In the genomic region with DNA sequence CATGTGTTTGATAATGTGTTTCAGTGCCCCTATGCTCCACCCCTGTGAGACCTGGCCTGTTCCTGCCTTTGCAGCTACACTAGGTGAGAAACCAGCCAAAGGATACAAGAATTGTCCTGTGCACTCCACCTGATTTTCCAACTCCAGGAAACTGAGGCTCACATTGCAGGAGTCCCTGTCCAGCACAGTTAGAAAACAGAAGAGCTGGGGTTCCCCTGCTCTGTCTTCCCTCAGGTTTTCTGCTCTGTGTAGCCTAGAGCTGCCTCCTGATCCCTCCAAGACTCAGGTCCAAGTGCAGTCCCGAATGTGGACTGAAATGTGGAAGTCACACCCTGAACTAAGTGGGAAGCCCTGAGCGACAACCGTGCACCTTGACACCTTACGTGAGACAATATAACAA, we compare ENCODE assay signal across 12 mouse cellular contexts. TPM values are rescaled to one million over a fixed set of nuclear protein-coding genes. Genes with fewer than 3 reads are reported as not detected.
A peak's percentile ranks its signal among the peaks of the same experiment; 100 is the strongest.
DNase-seq lines count a peak whose midpoint lies in the region; ATAC-seq and TF ChIP-seq lines count a peak whose summit lies in the region.
"Had no signal": no experiment of that assay in that cellular context is flagged by ENCODE, and none has a peak within 500 bp of the region (broad histone marks: within the 10 kb centered on the region; RNA-seq: fewer than 3 reads in every experiment).

No protein-coding gene starts in this region.

- H3K27me3 ChIP-seq in heart, embryonic 16.5 days (ENCODE audit: control insufficient read depth, insufficient read depth, low read length), result no peaks in the 10 kb centered on the region
- no peaks in the 10 kb centered on the region for H3K27me3 ChIP-seq in heart, adult 2 months (ENCODE audit: control insufficient read depth, insufficient read depth, low read length)
- peaks cover 16% of the 10 kb centered on the region for H3K27me3 ChIP-seq in midbrain, embryonic 11.5 days (ENCODE audit: control insufficient read depth, insufficient read depth, low read length)
- H3K27me3 ChIP-seq in midbrain, embryonic 15.5 days (replicated peaks), result peaks cover 26% of the 10 kb centered on the region
- peaks cover 31% of the 10 kb centered on the region for H3K27me3 ChIP-seq in hindbrain, embryonic 15.5 days
- peaks cover 17% of the 10 kb centered on the region for H3K27me3 ChIP-seq in midbrain, embryonic 14.5 days (ENCODE audit: control insufficient read depth, insufficient read depth, low read length)
- H3K27me3 ChIP-seq: CH12.LX had no signal

- TF ChIP-seq POLR2A in heart, adult 2 months (IDR thresholded peaks at IDR 0.05; ENCODE audit: insufficient read depth, low read depth, low read length), result no peak

- no peak overlapping the region for H3K27ac ChIP-seq in heart, embryonic 16.5 days (ENCODE audit: low read length)
- H3K27ac ChIP-seq in heart, adult 2 months, result no peak overlapping the region
- H3K27ac ChIP-seq in midbrain, embryonic 11.5 days (ENCODE audit: low read depth, low read length), result no peak overlapping the region
- H3K27ac ChIP-seq in midbrain, embryonic 15.5 days, result no peak overlapping the region
- no peak overlapping the region for H3K27ac ChIP-seq in hindbrain, embryonic 15.5 days (replicated peaks)
- no peak overlapping the region for H3K27ac ChIP-seq in midbrain, embryonic 14.5 days (replicated peaks; ENCODE audit: low read depth, low read length)

- DNase-seq in heart, adult 2 months, result no peak
- DNase-seq in midbrain, embryonic 11.5 days (ENCODE audit: low spot score, missing footprints), result peak; percentile 73
- DNase-seq in midbrain, embryonic 14.5 days, result no peak
- DNase-seq in embryo, embryonic 10 days (ENCODE audit: low spot score), result no peak
- DNase-seq: thymus, postnatal 14 days had no signal

- H3K79me2 ChIP-seq in heart, adult 2 months (replicated peaks; ENCODE audit: control insufficient read depth, insufficient read depth, low read length), result no peaks in the 10 kb centered on the region

- peak overlapping the region; percentile 43 for H3K4me3 ChIP-seq in heart, embryonic 16.5 days (ENCODE audit: low read length)
- H3K4me3 ChIP-seq in heart, adult 2 months, result no peak overlapping the region
- no peak overlapping the region for H3K4me3 ChIP-seq in midbrain, embryonic 11.5 days (ENCODE audit: low read depth, low read length)
- H3K4me3 ChIP-seq in midbrain, embryonic 15.5 days, result no peak overlapping the region
- H3K4me3 ChIP-seq in hindbrain, embryonic 15.5 days, result no peak overlapping the region
- H3K4me3 ChIP-seq in midbrain, embryonic 14.5 days (replicated peaks; ENCODE audit: low read depth, low read length), result no peak overlapping the region

- H3K9me3 ChIP-seq in heart, embryonic 16.5 days (replicated peaks; ENCODE audit: control insufficient read depth, low read length), result no peaks in the 10 kb centered on the region
- no peaks in the 10 kb centered on the region for H3K9me3 ChIP-seq in midbrain, embryonic 11.5 days (ENCODE audit: control insufficient read depth, low read length)
- H3K9me3 ChIP-seq in midbrain, embryonic 15.5 days, result no peaks in the 10 kb centered on the region
- H3K9me3 ChIP-seq in hindbrain, embryonic 15.5 days, result no peaks in the 10 kb centered on the region
- no peaks in the 10 kb centered on the region for H3K9me3 ChIP-seq in midbrain, embryonic 14.5 days (ENCODE audit: control insufficient read depth, low read length)

- no peak overlapping the region for H3K9ac ChIP-seq in heart, embryonic 16.5 days (ENCODE audit: low read length)
- H3K9ac ChIP-seq in heart, adult 2 months (ENCODE audit: low read depth, low read length), result no peak overlapping the region
- H3K9ac ChIP-seq in midbrain, embryonic 11.5 days (ENCODE audit: low read length), result no peak overlapping the region
- H3K9ac ChIP-seq in midbrain, embryonic 15.5 days, result no peak overlapping the region
- no peak overlapping the region for H3K9ac ChIP-seq in hindbrain, embryonic 15.5 days
- H3K9ac ChIP-seq in midbrain, embryonic 14.5 days (replicated peaks; ENCODE audit: low read length), result no peak overlapping the region

- ATAC-seq in heart, embryonic 16.5 days (replicated peaks; ENCODE audit: extremely low read depth, insufficient read depth, low FRiP score), result no peak
- no peak for ATAC-seq in midbrain, embryonic 11.5 days (ENCODE audit: low FRiP score)
- ATAC-seq in midbrain, embryonic 15.5 days (replicated peaks), result no peak
- no peak for ATAC-seq in hindbrain, embryonic 15.5 days (ENCODE audit: low FRiP score, low read depth)
- ATAC-seq in midbrain, embryonic 14.5 days (ENCODE audit: low FRiP score, low TSS enrichment), result no peak
- ATAC-seq in inflammation-experienced regulatory T-cells, adult 6 months, result no peak

- H3K4me1 ChIP-seq in heart, embryonic 16.5 days (ENCODE audit: control insufficient read depth, insufficient read depth, low read length), result peaks cover 12% of the 10 kb centered on the region; the same call in 1 of the 2 replicates
- H3K4me1 ChIP-seq in heart, adult 2 months (ENCODE audit: control insufficient read depth, insufficient read depth, low read length), result peaks cover 11% of the 10 kb centered on the region
- H3K4me1 ChIP-seq in midbrain, embryonic 11.5 days (ENCODE audit: control insufficient read depth, insufficient read depth, low read length), result peaks cover 5% of the 10 kb centered on the region; the same call in 1 of the 2 replicates
- peaks cover 13% of the 10 kb centered on the region for H3K4me1 ChIP-seq in midbrain, embryonic 15.5 days
- peaks cover 16% of the 10 kb centered on the region for H3K4me1 ChIP-seq in hindbrain, embryonic 15.5 days (replicated peaks)
- peaks cover 5% of the 10 kb centered on the region; the same call in 1 of the 2 replicates for H3K4me1 ChIP-seq in midbrain, embryonic 14.5 days (ENCODE audit: control insufficient read depth, insufficient read depth, low read length)

- intact Hi-C loops in heart, adult 2 months (cut with DNase I), result loop anchor here (5.0 kb wide), 1 partner anchor 46 kb away; a partner anchor contains a TSS

- no peak for TF ChIP-seq CTCF in heart, adult 2 months (IDR thresholded peaks at IDR 0.05)

- no peak for TF ChIP-seq EP300 in heart, adult 2 months (IDR thresholded peaks at IDR 0.05; ENCODE audit: insufficient read depth, low read depth, low read length)

- H3K4me2 ChIP-seq in heart, embryonic 16.5 days (ENCODE audit: low read depth, low read length), result peak overlapping the region; percentile 66
- no peak overlapping the region for H3K4me2 ChIP-seq in midbrain, embryonic 11.5 days
- no peak overlapping the region for H3K4me2 ChIP-seq in midbrain, embryonic 15.5 days
- peak overlapping the region; percentile 48 for H3K4me2 ChIP-seq in hindbrain, embryonic 15.5 days
- H3K4me2 ChIP-seq in midbrain, embryonic 14.5 days (ENCODE audit: low read length), result peak overlapping the region; percentile 38; the same call in 1 of the 2 replicates

- no peaks in the 10 kb centered on the region for H3K36me3 ChIP-seq in heart, embryonic 16.5 days (ENCODE audit: control insufficient read depth, insufficient read depth)
- no peaks in the 10 kb centered on the region for H3K36me3 ChIP-seq in heart, adult 2 months (ENCODE audit: control insufficient read depth, insufficient read depth, low read length)
- no peaks in the 10 kb centered on the region for H3K36me3 ChIP-seq in midbrain, embryonic 11.5 days (ENCODE audit: control insufficient read depth, insufficient read depth, low read length)
- H3K36me3 ChIP-seq in midbrain, embryonic 15.5 days (replicated peaks), result no peaks in the 10 kb centered on the region
- H3K36me3 ChIP-seq in hindbrain, embryonic 15.5 days, result no peaks in the 10 kb centered on the region
- no peaks in the 10 kb centered on the region for H3K36me3 ChIP-seq in midbrain, embryonic 14.5 days (ENCODE audit: control insufficient read depth, insufficient read depth, low read length)

- 86% methylated on average over 4 of the region's 4 CpGs for WGBS in heart, embryonic 16.5 days
- WGBS in heart, adult 2 months, result 82% methylated on average over 4 of the region's 4 CpGs
- WGBS in midbrain, embryonic 11.5 days, result 90% methylated on average over 4 of the region's 4 CpGs
- WGBS in midbrain, embryonic 15.5 days, result 94% methylated on average over 4 of the region's 4 CpGs
- WGBS in hindbrain, embryonic 15.5 days, result 86% methylated on average over 4 of the region's 4 CpGs
- WGBS in midbrain, embryonic 14.5 days, result 89% methylated on average over 4 of the region's 4 CpGs

RNA-seq across cellular contexts. Expression of a gene that starts 3.0 kb away (rescaled TPM):
- 22.7 and 25.2 TPM in 2 replicates for polyA plus RNA-seq in heart, embryonic 16.5 days (2015; fragmentation: Nextera tagmentation; extraction: Ambion mirVana)
- total RNA-seq in heart, adult 2 months (2021), result 1 to 10 TPM in 1 of 2 experiments, under 1 TPM in 1; 0.65 to 1.2 TPM
- 3.8 and 9.9 TPM in 2 replicates for polyA plus RNA-seq in heart, adult 2 months (2012; rRNA removed)
- 5.3 and 6.9 TPM in 2 replicates for polyA plus RNA-seq in midbrain, embryonic 11.5 days (2014; fragmentation: Nextera tagmentation; extraction: Ambion mirVana)
- 10.3 and 12.6 TPM in 2 replicates for polyA plus RNA-seq in midbrain, embryonic 15.5 days (2015; fragmentation: Nextera tagmentation; extraction: Ambion mirVana)
- 10.4 and 11.3 TPM in 2 replicates for polyA plus RNA-seq in hindbrain, embryonic 15.5 days (2015; fragmentation: Nextera tagmentation; extraction: Ambion mirVana)
- 6.4 and 14.1 TPM in 2 replicates for polyA plus RNA-seq in midbrain, embryonic 14.5 days (2014; fragmentation: Nextera tagmentation; extraction: Ambion mirVana)
- polyA plus RNA-seq in inflammation-experienced regulatory T-cells, adult 6 months (2017; shearing (Covaris generic)), result under 1 TPM in 1 of 3 experiments, not detected in 2; 0.30 TPM
- total RNA-seq: liver, adult 2 months; monocyte, adult 5-6 weeks had no signal
- polyA plus RNA-seq: liver, adult 2 months had no signal

RNA-seq across cellular contexts. Expression of a gene that starts 44.0 kb away (rescaled TPM):
- polyA plus RNA-seq in heart, embryonic 16.5 days (2015; fragmentation: Nextera tagmentation; extraction: Ambion mirVana), result not detected in 2 replicates
- under 1 TPM in 1 of 2 experiments, not detected in 1; 0.23 TPM for total RNA-seq in heart, adult 2 months (2021)
- polyA plus RNA-seq in heart, adult 2 months (2012; rRNA removed), result not detected in 2 replicates
- polyA plus RNA-seq in midbrain, embryonic 11.5 days (2014; fragmentation: Nextera tagmentation; extraction: Ambion mirVana), result not detected in 2 replicates
- polyA plus RNA-seq in midbrain, embryonic 15.5 days (2015; fragmentation: Nextera tagmentation; extraction: Ambion mirVana), result not detected in 2 replicates
- polyA plus RNA-seq in hindbrain, embryonic 15.5 days (2015; fragmentation: Nextera tagmentation; extraction: Ambion mirVana), result not detected in 2 replicates
- polyA plus RNA-seq in midbrain, embryonic 14.5 days (2014; fragmentation: Nextera tagmentation; extraction: Ambion mirVana), result not detected in 2 replicates
- polyA plus RNA-seq in inflammation-experienced regulatory T-cells, adult 6 months (2017; shearing (Covaris generic)), result not detected
- total RNA-seq: CH12.LX; liver, adult 2 months; monocyte, adult 5-6 weeks had no signal
- polyA plus RNA-seq: liver, adult 2 months had no signal

RNA-seq across cellular contexts. Expression of a gene that starts 44.0 kb away (rescaled TPM):
- polyA plus RNA-seq in heart, embryonic 16.5 days (2015; fragmentation: Nextera tagmentation; extraction: Ambion mirVana), result 112 and 115 TPM in 2 replicates
- 100 to 1,000 TPM; 109 to 129 TPM for total RNA-seq in heart, adult 2 months (2021)
- 101 and 110 TPM in 2 replicates for polyA plus RNA-seq in heart, adult 2 months (2012; rRNA removed)
- polyA plus RNA-seq in midbrain, embryonic 11.5 days (2014; fragmentation: Nextera tagmentation; extraction: Ambion mirVana), result 27.2 and 29.7 TPM in 2 replicates
- polyA plus RNA-seq in midbrain, embryonic 15.5 days (2015; fragmentation: Nextera tagmentation; extraction: Ambion mirVana), result 157 and 158 TPM in 2 replicates
- polyA plus RNA-seq in hindbrain, embryonic 15.5 days (2015; fragmentation: Nextera tagmentation; extraction: Ambion mirVana), result 133 and 138 TPM in 2 replicates
- polyA plus RNA-seq in midbrain, embryonic 14.5 days (2014; fragmentation: Nextera tagmentation; extraction: Ambion mirVana), result 97.3 and 118 TPM in 2 replicates
- polyA plus RNA-seq in inflammation-experienced regulatory T-cells, adult 6 months (2017; shearing (Covaris generic)), result 10 to 100 TPM in 2 of 3 experiments, 1 to 10 TPM in 1; 5.1 to 16.4 (median 15.9) TPM

Comparison
In these comparisons a context has a peak if more than half of its experiments do, and no peak if none do; other contexts are left out.
1. H3K4me2 ChIP-seq: peak in heart, embryonic 16.5 days (single experiment), hindbrain, embryonic 15.5 days (single experiment) and midbrain, embryonic 14.5 days (single experiment); none in midbrain, embryonic 11.5 days (single experiment) and midbrain, embryonic 15.5 days (single experiment).